Comparison of ENCODE assay signal across 13 mouse cellular contexts in genomic region chr10:98508515-98509143, GRCm38 (mm10).
DNase-seq lines count a peak whose midpoint lies in the region; ATAC-seq and TF ChIP-seq lines count a peak whose summit lies in the region.
"Had no signal": no experiment of that assay in that cellular context is flagged by ENCODE, and none has a peak within 500 bp of the region (broad histone marks: within the 10 kb centered on the region; RNA-seq: fewer than 3 reads in every experiment).

No protein-coding gene starts in this region.

- ATAC-seq in heart, embryonic 11.5 days (replicated peaks; ENCODE audit: insufficient number of reproducible peaks, low FRiP score, low TSS enrichment): no peak; the same call in 1 of the 2 replicates
- ATAC-seq in stomach, postnatal 0 days (ENCODE audit: low FRiP score, low TSS enrichment): peak; percentile 62
- ATAC-seq in CD4-positive, CD25-positive, alpha-beta regulatory T cell, adult 4 months: no peak
- ATAC-seq: inflammation-experienced regulatory T-cells, adult 6 months had no signal

- WGBS in heart, embryonic 11.5 days (ENCODE audit: insufficient replicate concordance): 29% methylated on average over 5 of the region's 5 CpGs
- 41% methylated on average over 5 of the region's 5 CpGs for WGBS in stomach, postnatal 0 days

- no peaks in the 10 kb centered on the region for H3K27me3 ChIP-seq in heart, embryonic 11.5 days (ENCODE audit: control insufficient read depth, insufficient read depth, low read length)
- no peaks in the 10 kb centered on the region for H3K27me3 ChIP-seq in stomach, postnatal 0 days (ENCODE audit: control insufficient read depth, insufficient read depth, low read length)
- H3K27me3 ChIP-seq: heart, embryonic 15.5 days had no signal

- no peak overlapping the region for H3K4me2 ChIP-seq in heart, embryonic 11.5 days
- no peak overlapping the region for H3K4me2 ChIP-seq in stomach, postnatal 0 days (replicated peaks; ENCODE audit: low read depth)
- H3K4me2 ChIP-seq: heart, embryonic 15.5 days had no signal

- no peaks in the 10 kb centered on the region for H3K4me1 ChIP-seq in heart, embryonic 11.5 days (ENCODE audit: control insufficient read depth, insufficient read depth, low read length)
- H3K4me1 ChIP-seq in stomach, postnatal 0 days (replicated peaks; ENCODE audit: control insufficient read depth, insufficient read depth): no peaks in the 10 kb centered on the region
- H3K4me1 ChIP-seq: heart, embryonic 15.5 days had no signal

- no peak for TF ChIP-seq POLR2A in brain, embryonic 14.5 days (IDR thresholded peaks at IDR 0.05; ENCODE audit: borderline replicate concordance, extremely low read depth, insufficient read depth, insufficient read length, poor library complexity, severe bottlenecking)

- H3K9ac ChIP-seq in heart, embryonic 11.5 days (ENCODE audit: low read depth, low read length): no peak overlapping the region
- no peak overlapping the region for H3K9ac ChIP-seq in stomach, postnatal 0 days (ENCODE audit: low read length)
- H3K9ac ChIP-seq: heart, embryonic 15.5 days had no signal

- H3K9me3 ChIP-seq in heart, embryonic 11.5 days (replicated peaks; ENCODE audit: control insufficient read depth, low read length): no peaks in the 10 kb centered on the region
- H3K9me3 ChIP-seq in stomach, postnatal 0 days (ENCODE audit: control insufficient read depth, low read length): no peaks in the 10 kb centered on the region
- H3K9me3 ChIP-seq: G1E; heart, embryonic 15.5 days had no signal

- H3K36me3 ChIP-seq in heart, embryonic 11.5 days (ENCODE audit: control insufficient read depth, insufficient read depth, low read length): no peaks in the 10 kb centered on the region
- H3K36me3 ChIP-seq in stomach, postnatal 0 days (ENCODE audit: control insufficient read depth, insufficient read depth, low read length): no peaks in the 10 kb centered on the region
- H3K36me3 ChIP-seq: G1E; heart, embryonic 15.5 days had no signal

- no peak overlapping the region for H3K4me3 ChIP-seq in heart, embryonic 11.5 days (ENCODE audit: low read depth, low read length)
- no peak overlapping the region for H3K4me3 ChIP-seq in stomach, postnatal 0 days (ENCODE audit: low read depth, low read length)
- H3K4me3 ChIP-seq: heart, embryonic 15.5 days; layer of hippocampus, adult 2 months had no signal

- H3K27ac ChIP-seq in heart, embryonic 11.5 days (ENCODE audit: low read depth, low read length): no peak overlapping the region
- H3K27ac ChIP-seq in stomach, postnatal 0 days (replicated peaks): no peak overlapping the region
- H3K27ac ChIP-seq: heart, embryonic 15.5 days; layer of hippocampus, adult 2 months had no signal

- TF ChIP-seq EP300 in stomach, postnatal 0 days (optimal IDR thresholded peaks at IDR 0.05): no peak

- DNase-seq in heart, adult 11 months: peak; percentile 86
- peak; percentile 34 for DNase-seq in right cerebral cortex, adult 18-20 months
- no peak for DNase-seq in right cerebral cortex, postnatal 25 days
- DNase-seq in brain, embryonic 14.5 days (ENCODE audit: low read depth): peak; percentile 29
- DNase-seq in stomach, postnatal 0 days (ENCODE audit: low spot score): peak; percentile 14
- no peak for DNase-seq in cerebellum, adult 9-10 months
- DNase-seq: right cerebral cortex, postnatal 4 days had no signal

- TF ChIP-seq CTCF in brain, embryonic 14.5 days (IDR thresholded peaks at IDR 0.05; ENCODE audit: borderline replicate concordance, extremely low read depth, insufficient read depth, insufficient read length): no peak
- TF ChIP-seq CTCF in stomach, postnatal 0 days (IDR thresholded peaks at IDR 0.05; ENCODE audit: low read depth): no peak

Comparison
In these comparisons a context has a peak if more than half of its experiments do, and no peak if none do; other contexts are left out.
1. DNase-seq: peak in heart, adult 11 months (single experiment), right cerebral cortex, adult 18-20 months (single experiment), brain, embryonic 14.5 days (single experiment) and stomach, postnatal 0 days (single experiment); none in right cerebral cortex, postnatal 25 days (single experiment) and cerebellum, adult 9-10 months (single experiment).